Mouse (Mus musculus) embryonic facial prominence, embryonic 11.5 days (tissue): ENCODE results near the gene Dctn1. TPM values are rescaled to one million over a fixed set of nuclear protein-coding genes. Genes with fewer than 3 reads are reported as not detected.

ENCODE experiments used
- ATAC-seq: fragments of 200-750 bp; cut with Nextera tagmentation; replicated peaks from 2 replicates; pipeline ENCODE4 v1.8.0; 2017; ENCODE audit warnings: low read depth; ENCODE audit not compliant: insufficient number of reproducible peaks, low FRiP score, low TSS enrichment
- DNase-seq: peaks from one replicate; pipeline ENCODE4 v3.0.0-alpha.2; 2015; ENCODE audit warnings: low spot score
- H3K27ac ChIP-seq: fragments of 300-500 bp; sonication (generic); replicated peaks from 2 replicates; pipeline ENCODE4 v1.5.1; 2014; ENCODE audit warnings: mild to moderate bottlenecking, low read depth, low read length, control low read depth
- H3K27me3 ChIP-seq: fragments of 300-500 bp; sonication (generic); 2 replicates; pipeline ENCODE4 v1.6.1; 2014; ENCODE audit warnings: mild to moderate bottlenecking, low read length, moderate library complexity, mixed read lengths; ENCODE audit not compliant: control insufficient read depth, insufficient read depth
- H3K36me3 ChIP-seq: fragments of 300-500 bp; sonication (generic); replicated peaks from 2 replicates; pipeline ENCODE4 v1.6.1; 2014; ENCODE audit warnings: low read depth, mild to moderate bottlenecking, low read length, moderate library complexity, mixed read lengths; ENCODE audit not compliant: control insufficient read depth, insufficient read depth
- H3K4me1 ChIP-seq: fragments of 300-500 bp; sonication (generic); 2 replicates; pipeline ENCODE4 v1.6.1; 2014; ENCODE audit warnings: low read length, mixed read lengths; ENCODE audit not compliant: control insufficient read depth, insufficient read depth
- H3K4me2 ChIP-seq: fragments of 300-500 bp; sonication (generic); 2 replicates; pipeline ENCODE4 v1.6.1; 2014; ENCODE audit warnings: low read depth, mild to moderate bottlenecking, control low read depth, low read length, moderate library complexity
- H3K4me3 ChIP-seq: fragments of 300-500 bp; sonication (generic); 2 replicates; pipeline ENCODE4 v1.5.1; 2014; ENCODE audit warnings: low read depth, low read length, control low read depth
- H3K9ac ChIP-seq: fragments of 300-500 bp; sonication (generic); replicated peaks from 2 replicates; pipeline ENCODE4 v1.6.1; 2014; ENCODE audit warnings: mild to moderate bottlenecking, control low read depth, low read length
- H3K9me3 ChIP-seq: fragments of 300-500 bp; sonication (generic); replicated peaks from 2 replicates; pipeline ENCODE4 v1.6.1; 2016; ENCODE audit warnings: mild to moderate bottlenecking, low read length, inconsistent platforms, mixed read lengths; ENCODE audit not compliant: control insufficient read depth
- WGBS: fragments of 180-500 bp; shearing (Covaris S2); extraction: QIAGEN DNeasy Blood & Tissue Kit; methylation state at CpG from one replicate; pipeline ENCODE4 v1.1.7; 2014; 5-methylcytosine and 5-hydroxymethylcytosine counted together
- polyA plus RNA-seq: library from polyadenylated mRNA; unstranded; fragments of >200 nt; fragmentation: Nextera tagmentation; extraction: Ambion mirVana; gene quantifications from 2 replicates; pipeline ENCODE4 v1.2.1, GENCODE M21; 2014

The Dctn1 gene
- polyA plus RNA-seq, 1 experiment from 2014 or later, result 67.0 TPM

DNA sequence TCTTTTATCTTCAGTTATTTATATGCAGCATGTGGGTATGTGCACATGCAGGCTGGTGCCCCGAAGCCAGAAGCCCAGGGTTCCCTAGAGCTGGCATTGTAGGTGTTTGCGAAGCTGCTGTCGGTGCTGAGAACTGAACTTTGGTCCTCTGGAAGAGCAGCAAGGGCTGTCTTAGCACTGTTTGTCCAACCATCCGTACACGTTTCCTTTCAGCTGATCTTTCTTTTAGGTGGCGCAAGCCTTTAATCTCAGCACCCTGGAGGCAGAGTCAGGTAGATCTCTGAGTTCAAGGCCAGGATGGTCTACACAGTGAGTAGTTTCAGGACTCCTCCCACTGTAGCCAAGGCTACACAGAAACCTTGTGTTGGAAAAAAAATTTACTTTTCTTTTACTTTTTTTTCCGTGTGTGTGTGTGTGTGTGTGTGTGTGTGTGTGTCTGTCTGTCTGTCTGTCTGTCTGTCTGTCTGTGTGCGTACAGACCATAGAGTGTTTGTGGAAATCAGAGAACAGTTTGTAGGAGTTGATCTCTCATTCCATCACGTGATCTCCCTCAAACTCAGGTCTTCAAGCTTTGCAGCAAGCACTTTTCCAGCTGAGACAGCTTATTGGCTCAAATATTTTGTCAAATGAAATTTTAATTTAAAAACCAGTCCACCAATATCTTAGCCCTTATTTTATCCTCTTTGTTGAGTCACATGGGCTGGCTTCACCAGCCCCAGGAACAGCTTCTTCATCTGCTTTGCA, 33.4 kb upstream of the Dctn1 start:
- Histone ChIP-seq H3K4me2 (no peak overlapping the region), H3K4me1 (no peaks in the 10 kb centered on the region; the same call in none of the 2 replicates), H3K4me3 (no peak overlapping the region), H3K9me3 (no peaks in the 10 kb centered on the region), H3K36me3 (no peaks in the 10 kb centered on the region), H3K27ac (no peak overlapping the region), H3K9ac (no peak overlapping the region), H3K27me3 (no peaks in the 10 kb centered on the region)
- no peak for DNase-seq
- no peak for ATAC-seq
- WGBS, result 88% methylated on average over 9 of the region's 9 CpGs

DNA sequence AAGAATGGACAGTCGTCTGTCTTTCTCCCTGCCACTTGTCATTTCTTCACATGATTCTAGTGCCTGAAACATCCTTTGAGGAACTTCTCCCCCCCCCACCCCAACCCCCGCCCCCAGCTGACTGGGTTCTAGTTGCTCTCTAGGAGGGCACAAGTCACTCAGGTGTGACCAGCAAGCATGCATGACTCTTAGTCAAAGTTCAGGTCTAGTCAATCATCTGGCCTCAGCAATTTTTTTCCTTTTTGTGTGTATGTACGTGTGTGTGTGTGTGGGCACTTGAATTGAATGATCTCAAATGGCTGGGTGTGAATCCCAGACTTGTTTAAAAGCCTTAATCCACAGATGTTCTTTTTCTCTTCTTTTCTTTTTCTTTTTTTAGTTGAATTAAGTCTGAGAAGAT, 31.5 kb upstream of the Dctn1 start:
- Histone ChIP-seq H3K4me1 (peaks cover 2% of the 10 kb centered on the region), H3K36me3 (no peaks in the 10 kb centered on the region), H3K27ac (no peak overlapping the region), H3K9ac (no peak overlapping the region), H3K9me3 (no peaks in the 10 kb centered on the region), H3K27me3 (no peaks in the 10 kb centered on the region), H3K4me3 (no peak overlapping the region), H3K4me2 (no peak overlapping the region)
- 80% methylated on average over 3 of the region's 3 CpGs for WGBS
- ATAC-seq, result no peak
- no peak for DNase-seq

DNA sequence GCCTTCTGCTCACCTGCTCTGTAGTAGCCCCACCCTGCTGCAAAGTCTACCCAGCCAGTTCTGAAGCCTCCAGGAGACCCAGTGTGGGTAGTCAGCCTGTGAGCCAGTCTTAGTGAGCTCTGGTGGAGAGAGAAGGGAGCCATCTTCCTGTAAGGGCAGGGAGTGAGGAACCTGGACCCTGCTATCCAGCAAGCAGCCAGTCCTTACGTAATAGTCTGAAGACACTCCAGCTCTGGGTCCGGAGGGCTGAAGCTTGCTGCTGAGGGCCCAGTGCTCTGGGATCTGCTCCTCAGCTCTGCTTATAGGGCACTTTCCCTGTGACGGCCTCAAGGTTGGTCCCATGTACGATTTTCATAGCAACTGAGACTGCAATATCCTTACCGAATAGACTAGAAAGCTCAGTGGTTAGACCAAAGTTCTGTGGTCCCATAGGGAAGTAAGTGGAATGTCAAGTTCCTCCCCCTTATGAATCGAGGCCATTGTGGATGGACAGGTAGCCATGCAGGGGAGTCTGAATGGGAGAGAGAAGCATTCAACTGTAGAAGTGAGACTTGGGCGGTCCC, 30.7 kb upstream of the Dctn1 start, which contains the start of gene Rtkn:
Rtkn (plus strand) TSS at position 513 of the 563 bp plus-strand sequence.
- Histone ChIP-seq H3K9ac (peak within 1 kb of the TSS; percentile 76), H3K27ac (peak within 1 kb of the TSS; percentile 99), H3K36me3 (no peaks in the 10 kb centered on the region), H3K27me3 (no peaks in the 10 kb centered on the region), H3K4me3 (peak within 1 kb of the TSS; percentile 50), H3K9me3 (no peaks in the 10 kb centered on the region), H3K4me2 (peak within 1 kb of the TSS; percentile 88), H3K4me1 (peaks cover 2% of the 10 kb centered on the region)
- DNase-seq (no peak), ATAC-seq (no peak)
- 59% methylated on average over 7 of the region's 7 CpGs for WGBS

DNA sequence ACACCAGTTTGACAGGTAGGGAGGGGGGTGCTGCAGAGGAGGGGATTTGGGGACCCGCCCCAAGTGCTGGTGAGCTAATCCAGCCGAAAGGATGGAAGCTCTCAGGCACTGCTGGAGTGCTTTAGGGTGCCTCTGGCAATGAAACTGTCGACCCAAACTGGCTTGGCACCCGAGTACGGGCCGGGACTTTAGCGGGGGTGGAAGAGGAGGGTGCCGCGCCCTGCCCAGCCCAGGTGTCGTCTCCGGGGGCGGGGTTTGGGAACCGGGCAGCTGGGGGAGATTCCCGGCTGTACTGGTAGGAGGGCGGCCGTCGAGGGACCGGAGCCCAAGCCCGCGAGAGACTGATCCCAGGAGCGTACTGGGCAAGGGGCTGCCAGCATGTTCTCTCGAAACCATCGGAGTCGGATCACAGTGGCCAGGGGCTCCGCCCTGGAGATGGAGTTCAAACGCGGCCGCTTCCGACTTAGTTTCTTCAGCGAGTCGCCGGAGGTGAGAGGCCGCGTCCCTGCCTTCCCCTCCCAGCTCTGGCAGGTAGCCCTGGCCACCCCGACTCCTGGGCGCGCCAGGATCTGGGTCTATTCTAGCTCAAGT, 30.1 kb upstream of the Dctn1 start:
- H3K27me3 ChIP-seq, result no peaks in the 10 kb centered on the region
- H3K9ac ChIP-seq, result peak overlapping the region; percentile 76
- peak overlapping the region; percentile 56; the same call in 1 of the 2 replicates for H3K27ac ChIP-seq
- ATAC-seq (no peak), DNase-seq (no peak)
- H3K9me3 ChIP-seq, result no peaks in the 10 kb centered on the region
- H3K4me3 ChIP-seq, result peak overlapping the region; percentile 50
- 3% methylated on average over 37 of the region's 37 CpGs for WGBS
- H3K4me2 ChIP-seq, result peak overlapping the region; percentile 88
- H3K36me3 ChIP-seq, result no peaks in the 10 kb centered on the region
- peaks cover 2% of the 10 kb centered on the region for H3K4me1 ChIP-seq

DNA sequence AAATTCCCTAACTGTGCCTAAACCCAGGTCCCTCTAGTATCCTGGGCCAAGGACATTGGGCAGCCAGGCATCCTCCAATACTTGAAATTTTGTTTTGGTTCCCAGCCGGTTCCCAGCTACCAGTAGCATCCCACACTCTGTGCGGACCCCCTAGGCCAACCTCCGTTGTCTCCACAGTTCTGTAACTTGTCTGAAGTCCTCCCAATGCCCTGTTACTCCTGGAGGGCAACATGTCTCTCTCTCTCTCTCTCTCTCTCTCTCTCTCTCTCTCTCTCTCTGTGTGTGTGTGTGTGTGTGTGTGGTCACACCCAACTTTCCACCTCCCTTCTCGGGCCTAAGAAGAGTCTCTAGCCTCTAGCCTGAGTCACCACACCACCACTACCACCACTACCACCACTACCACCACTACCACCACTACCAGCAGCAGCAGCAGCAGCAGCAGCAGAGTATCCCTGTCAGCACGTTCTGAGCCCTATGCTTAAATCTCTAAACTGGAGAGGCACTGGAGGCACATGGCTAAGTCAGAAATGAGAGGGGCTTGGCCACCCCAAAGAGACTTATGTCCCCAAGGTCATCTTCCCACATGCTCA, 29.3 kb upstream of the Dctn1 start:
- H3K4me3 ChIP-seq, result peak overlapping the region; percentile 50
- peaks cover 2% of the 10 kb centered on the region for H3K4me1 ChIP-seq
- no peaks in the 10 kb centered on the region for H3K9me3 ChIP-seq
- ATAC-seq (0 out of 2 replicates have a peak, but pooled peaks have one; percentile 0), DNase-seq (no peak)
- peak overlapping the region; percentile 99 for H3K27ac ChIP-seq
- WGBS, result 4% methylated on average over 5 of the region's 5 CpGs
- H3K36me3 ChIP-seq, result no peaks in the 10 kb centered on the region
- peak overlapping the region; percentile 88 for H3K4me2 ChIP-seq
- no peaks in the 10 kb centered on the region for H3K27me3 ChIP-seq
- peak overlapping the region; percentile 76 for H3K9ac ChIP-seq

DNA sequence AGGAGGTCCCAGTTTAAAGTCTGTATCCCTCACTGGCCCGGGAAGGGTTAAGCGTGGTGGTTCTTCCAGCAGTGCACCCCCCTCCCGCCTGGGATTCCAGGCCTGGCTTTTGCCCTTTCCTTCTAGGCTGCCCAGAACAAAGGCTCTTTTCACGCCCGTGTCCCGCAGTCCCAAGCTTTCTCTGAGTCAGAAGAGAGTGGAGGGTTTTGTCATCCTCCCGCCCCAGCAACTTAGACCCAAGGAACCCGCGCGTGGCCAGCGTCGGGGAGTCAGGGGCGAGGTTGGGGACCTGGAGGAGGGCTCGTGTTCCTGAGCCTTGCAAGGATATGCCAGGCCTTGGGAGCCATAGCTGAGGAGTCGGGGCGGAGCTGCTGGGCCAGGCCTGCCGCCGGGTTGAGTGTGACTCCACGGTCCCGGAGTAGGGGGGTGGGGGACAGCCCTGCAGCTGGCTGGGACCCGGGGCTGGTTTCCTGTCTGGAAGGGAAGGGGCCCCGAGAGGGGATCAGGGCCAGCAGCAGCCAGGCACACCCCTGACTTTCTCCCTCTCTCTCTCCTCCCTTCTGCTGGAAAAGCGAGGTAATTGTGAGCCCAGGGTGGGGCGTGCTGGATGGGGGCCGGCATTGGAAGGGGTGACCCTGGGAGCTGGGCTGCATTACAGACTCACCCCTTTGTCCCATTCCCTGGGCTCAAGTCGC, 28.7 kb upstream of the Dctn1 start:
- H3K36me3 ChIP-seq, result no peaks in the 10 kb centered on the region
- H3K4me2 ChIP-seq, result peak overlapping the region; percentile 88
- ATAC-seq, result peak; percentile 79
- peak overlapping the region; percentile 99 for H3K27ac ChIP-seq
- no peaks in the 10 kb centered on the region for H3K9me3 ChIP-seq
- peaks cover 5% of the 10 kb centered on the region for H3K4me1 ChIP-seq
- H3K4me3 ChIP-seq, result peak overlapping the region; percentile 50
- peak overlapping the region; percentile 76 for H3K9ac ChIP-seq
- under 1% methylated on average over 26 of the region's 26 CpGs for WGBS
- no peaks in the 10 kb centered on the region for H3K27me3 ChIP-seq
- DNase-seq, result peak; percentile 87

DNA sequence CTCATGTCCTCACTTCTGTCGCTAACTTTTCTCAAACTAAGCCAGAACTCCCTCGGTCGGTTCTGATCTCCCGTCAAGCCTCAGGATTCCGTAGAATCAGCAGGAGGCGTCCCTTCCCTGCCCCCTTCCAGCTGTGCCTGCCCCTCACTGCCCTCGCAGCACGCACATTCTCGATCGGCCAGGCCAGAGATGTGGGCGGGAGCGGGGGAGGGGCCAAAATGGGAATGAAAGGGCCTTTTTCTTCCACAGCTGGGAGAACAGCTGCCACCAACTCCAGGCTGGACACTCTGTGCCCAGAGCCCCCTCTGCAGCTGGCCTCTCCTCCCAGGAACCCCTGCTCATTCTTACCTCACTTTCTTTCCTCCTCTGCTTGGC, 28.2 kb upstream of the Dctn1 start:
- Histone ChIP-seq H3K4me3 (peak overlapping the region; percentile 50), H3K9ac (peak overlapping the region; percentile 76), H3K4me2 (peak overlapping the region; percentile 88), H3K27me3 (no peaks in the 10 kb centered on the region), H3K36me3 (no peaks in the 10 kb centered on the region), H3K9me3 (no peaks in the 10 kb centered on the region), H3K4me1 (peaks cover 9% of the 10 kb centered on the region), H3K27ac (peak overlapping the region; percentile 99)
- peak; percentile 94 for DNase-seq
- peak; percentile 61 for ATAC-seq
- under 1% methylated on average over 12 of the region's 12 CpGs for WGBS
